Mouse (Mus musculus) forelimb bud, embryonic 11.5 days (tissue): ENCODE measurements at regions not wholly inside any gene's neighbourhood (a gene's known extent, or its start where the extent isn't known, plus 50 kb on each side); places are given as distances from the start of the nearest gene placed in this dataset.

Source experiments
- DNase-seq: peaks from one replicate; pipeline ENCODE4 v3.0.0-alpha.2; 2012; ENCODE audit warnings: low read depth, low spot score

- DNase-seq, result no peak
Measured at GRCm38 (mm10) chr9:61765366-61765765, 149.0 kb downstream of the Rplp1 start.

GRCm38 (mm10) chr9:61757806-61758205 lies 156.5 kb downstream of the Rplp1 start:
- DNase-seq, result no peak

DNA sequence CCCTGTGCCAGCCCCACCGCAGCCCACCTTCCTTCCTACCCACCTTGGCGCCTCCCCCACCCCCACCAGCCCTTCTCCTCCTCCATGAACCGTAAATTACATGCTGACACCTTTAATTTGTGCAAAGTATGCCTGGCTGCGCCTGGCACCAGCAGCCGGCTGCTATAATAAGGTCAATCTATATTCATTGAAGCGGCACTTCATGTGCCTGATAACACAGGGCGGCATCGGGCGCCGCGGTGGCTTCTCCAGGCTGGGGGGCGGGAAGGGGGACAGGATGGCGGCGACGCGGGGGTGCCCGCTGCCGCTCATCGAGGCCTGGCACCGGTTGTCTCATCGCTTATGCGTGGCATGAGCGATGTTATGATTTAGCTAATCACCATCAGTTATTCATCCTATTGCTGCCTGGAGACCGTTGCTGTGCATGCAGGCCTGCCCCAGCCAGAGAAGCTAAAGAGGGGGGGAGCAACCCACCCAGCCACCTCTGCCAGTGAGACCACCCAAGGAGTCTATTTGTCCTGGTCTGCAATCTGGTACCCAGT lies 157.5 kb downstream of the Rplp1 start:
- DNase-seq, result no peak

DNA sequence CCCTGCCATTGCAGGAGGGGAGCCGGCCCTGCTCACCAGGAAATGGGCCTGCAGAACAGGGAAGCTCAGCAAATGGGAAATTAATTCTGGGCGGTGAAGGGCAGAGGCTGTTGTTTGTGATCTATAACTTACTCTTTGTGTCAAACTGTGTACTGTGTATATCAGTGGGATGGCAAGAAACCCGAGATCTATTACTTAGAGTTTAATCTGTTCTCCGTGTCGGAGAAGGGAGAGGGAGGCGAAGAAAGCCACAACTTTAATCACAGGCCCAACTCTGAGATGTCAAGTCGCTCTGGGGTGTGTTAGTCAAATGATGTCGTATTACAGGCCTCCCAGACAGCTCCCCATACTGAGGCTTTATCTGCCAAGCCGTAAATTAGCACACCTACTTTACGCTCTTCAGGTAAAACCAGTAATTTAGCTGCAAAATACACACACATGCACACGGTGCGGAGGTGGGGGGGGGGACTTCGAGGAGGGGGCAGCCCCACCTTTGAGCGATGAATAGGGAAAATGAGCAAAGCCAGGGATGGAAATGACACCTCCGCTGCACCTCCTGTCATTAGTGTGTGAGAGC lies 158.0 kb downstream of the Rplp1 start:
- no peak for DNase-seq

DNA sequence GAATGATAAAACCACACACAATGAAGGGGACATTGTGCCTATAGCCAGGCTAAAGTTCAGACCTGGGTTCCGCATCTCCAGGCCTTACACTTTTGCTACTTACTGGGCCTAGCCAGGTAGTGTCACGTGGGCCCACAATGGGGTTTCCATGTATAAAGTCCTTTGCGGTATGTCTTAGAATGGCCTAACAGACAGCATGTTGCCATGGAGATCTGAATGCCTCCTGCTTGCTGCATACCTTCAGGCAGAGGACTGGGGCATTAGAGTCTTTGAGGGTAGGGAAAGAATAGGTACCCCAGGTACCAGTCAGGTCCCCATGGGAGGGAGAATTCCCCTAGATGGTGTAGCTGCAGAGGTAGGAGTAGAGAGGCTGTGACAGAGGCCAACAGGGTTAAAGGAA lies 159.0 kb downstream of the Rplp1 start:
- no peak for DNase-seq

DNA sequence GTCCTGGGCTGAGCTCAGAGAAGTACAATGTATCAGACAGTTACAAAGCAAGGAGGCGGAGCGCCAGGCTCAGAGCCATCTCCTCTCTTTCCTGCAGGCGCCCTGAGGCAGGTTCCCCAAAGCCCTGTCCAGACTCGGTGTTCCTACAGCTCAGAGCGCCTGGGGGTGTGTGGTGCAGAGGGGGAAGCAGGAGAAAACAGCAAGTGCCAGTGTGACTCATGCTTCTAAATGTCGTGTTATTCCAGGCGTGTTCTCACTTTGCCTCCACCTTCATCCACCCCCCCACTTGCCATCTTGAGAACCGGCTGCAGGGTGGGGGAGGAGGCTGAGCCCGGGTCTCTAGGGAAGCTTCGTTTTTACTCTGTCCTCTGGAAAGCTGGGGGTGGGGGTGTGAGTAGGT lies 160.5 kb downstream of the Rplp1 start:
- no peak for DNase-seq

DNA sequence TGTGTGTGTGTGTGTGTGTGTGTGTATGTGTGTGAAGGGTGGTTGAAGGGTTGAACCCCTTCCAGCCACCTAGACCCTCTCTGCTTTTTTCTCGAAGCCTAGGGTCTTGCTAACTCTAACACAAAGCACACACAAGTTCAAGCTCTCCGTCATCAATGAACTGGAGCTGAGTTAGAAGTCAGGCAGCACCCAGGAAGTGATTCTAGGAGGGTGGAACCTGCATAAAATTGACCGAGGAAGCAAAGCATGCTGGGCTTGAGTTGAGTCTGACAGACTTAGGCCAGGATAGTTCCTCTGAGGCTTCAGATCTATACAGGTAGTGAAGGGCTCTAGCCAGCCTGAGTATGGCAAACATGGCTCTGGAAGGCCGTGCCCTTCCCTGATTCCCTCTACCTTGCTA lies 165.1 kb downstream of the Rplp1 start:
- DNase-seq, result no peak

- DNase-seq, result no peak
Measured at GRCm38 (mm10) chr9:61748416-61748815, 165.9 kb downstream of the Rplp1 start.

DNA sequence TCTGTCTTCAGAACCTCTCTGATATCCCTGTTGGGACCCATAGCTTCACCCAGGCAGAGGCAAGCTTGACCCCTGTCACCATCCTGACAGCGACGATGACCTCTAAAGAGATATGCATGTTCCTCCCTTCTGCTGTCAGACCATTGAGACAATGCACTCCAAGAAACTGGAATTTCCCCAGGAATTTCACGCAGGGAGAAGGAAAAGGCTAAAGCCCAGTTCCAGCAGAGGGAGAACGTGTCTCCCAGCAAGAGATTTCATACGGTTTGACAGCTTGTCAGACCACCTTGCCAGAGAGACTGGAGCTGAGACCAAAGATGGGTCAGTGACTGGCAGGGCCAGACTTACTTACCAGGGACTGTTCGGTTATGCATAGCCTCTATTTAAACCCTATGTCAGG lies 167.9 kb downstream of the Rplp1 start:
- no peak for DNase-seq

DNA sequence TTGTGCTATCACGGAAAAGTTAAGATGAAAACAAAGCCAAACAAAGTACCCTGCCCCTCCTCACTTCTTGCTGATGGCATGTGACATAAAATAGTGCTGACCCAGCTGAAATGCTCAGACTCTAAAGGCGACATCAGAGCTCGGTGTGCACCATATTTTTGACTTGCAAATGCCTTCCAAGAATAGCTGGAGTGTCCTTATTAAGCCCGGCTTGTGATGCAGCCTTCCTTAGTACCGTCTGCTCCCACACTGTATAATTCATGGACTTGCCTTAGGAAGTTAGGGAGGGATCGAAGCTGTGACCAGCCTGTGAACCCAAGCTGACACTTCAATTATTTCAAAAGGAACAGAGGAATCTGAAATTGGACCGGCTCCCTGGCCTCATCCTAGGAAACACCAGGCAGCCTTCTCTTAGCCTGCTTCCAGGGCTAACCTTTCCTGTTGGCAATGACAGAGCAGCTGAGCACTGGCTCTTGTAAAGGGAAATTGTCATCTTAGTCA lies 169.0 kb downstream of the Rplp1 start:
- no peak for DNase-seq

- DNase-seq, result no peak
Measured at GRCm38 (mm10) chr9:61733540-61733939, 180.8 kb downstream of the Rplp1 start.

GRCm38 (mm10) chr9:61732747-61733146 lies 181.6 kb downstream of the Rplp1 start:
- no peak for DNase-seq

DNA sequence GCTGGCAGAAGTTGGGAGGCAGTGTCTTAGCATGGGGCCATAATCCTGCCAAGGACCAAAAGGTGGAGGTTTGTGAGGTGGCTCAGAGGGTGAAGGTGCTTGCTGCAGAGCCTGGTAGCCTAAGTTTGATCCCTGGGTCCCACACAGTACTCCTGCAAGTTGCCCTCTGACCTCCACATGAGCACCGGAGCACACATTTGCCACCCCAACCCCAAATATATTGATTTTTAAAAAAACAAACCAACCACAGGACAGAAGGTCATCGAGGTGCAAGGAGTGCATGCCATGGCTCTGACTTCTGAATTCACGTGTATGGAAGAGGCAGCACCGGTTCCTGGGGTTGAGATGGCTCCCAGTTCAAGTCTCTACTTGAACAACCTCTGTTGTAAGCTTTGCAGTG lies 186.2 kb downstream of the Rplp1 start:
- no peak for DNase-seq

- DNase-seq, result no peak
Measured at GRCm38 (mm10) chr9:61727651-61728050, 186.7 kb downstream of the Rplp1 start.

DNA sequence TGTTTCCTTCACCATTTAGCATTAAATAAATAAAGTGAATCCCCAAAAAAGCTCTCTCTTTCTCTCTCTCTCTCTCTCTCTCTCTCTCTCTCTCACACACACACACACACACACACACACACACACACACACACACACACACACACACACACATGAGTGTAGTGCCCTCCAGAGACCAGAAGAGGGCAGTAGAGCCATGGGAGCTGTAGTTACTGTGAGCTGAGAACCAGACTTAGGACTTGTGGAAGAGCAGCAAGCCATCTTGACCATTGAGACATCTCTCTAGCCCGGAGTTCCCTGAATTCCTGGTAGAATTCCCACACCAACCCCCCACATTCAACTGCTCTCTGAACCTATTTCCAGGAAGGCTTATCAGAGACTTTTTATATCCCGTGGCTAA lies 190.3 kb downstream of the Rplp1 start:
- DNase-seq, result no peak

DNA sequence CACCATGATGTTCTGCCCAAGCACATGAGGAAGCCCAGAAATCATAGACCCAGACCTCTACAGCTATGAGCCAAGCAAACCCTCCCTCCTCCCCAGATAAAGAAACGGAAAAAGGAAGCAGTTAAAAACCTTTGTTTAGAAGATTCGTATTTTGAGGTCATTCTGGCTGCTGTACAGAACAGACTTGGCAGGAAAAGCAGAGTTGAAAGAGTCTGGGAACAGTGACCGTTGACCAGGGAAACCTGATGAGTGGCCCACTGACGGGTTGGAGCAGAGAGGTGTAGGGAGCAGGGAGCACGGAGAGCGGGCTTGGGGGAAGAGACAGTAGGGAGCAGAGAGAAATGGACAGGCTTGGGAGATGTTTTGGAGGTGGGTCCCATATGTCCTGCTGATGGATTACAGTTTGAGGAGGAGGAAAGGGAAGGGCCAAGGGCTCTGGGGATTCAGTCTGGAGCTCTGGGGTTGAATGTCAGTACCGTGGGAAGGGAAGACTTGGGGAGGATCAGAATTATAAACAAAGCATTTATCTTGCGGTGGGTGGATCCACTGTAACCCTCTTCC lies 191.2 kb downstream of the Rplp1 start:
- no peak for DNase-seq

DNA sequence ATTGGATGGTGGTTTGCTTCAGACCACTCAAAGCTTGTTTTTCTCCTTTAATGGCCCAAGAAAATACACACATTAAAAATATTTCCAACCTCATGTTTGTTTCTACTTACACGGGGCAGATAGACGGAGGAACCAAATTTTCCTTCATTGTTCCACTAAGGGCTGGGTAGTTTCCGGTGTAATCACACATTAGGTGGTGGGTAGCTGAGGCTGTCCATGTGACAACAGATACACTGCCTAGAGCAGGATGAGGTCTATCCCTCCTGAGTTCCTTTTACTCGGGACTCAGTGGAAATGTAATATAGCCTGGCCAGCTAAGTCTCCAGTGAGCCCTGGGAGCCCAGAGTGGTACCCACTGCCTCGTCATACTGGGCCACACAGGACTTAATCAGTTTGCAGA lies 192.5 kb downstream of the Rplp1 start:
- DNase-seq, result no peak

- DNase-seq, result no peak
Measured at GRCm38 (mm10) chr9:61721071-61721470, 193.3 kb downstream of the Rplp1 start.

GRCm38 (mm10) chr9:61720206-61720605 lies 194.1 kb downstream of the Rplp1 start:
- DNase-seq, result no peak

GRCm38 (mm10) chr9:61716751-61717150 lies 197.6 kb downstream of the Rplp1 start:
- DNase-seq, result no peak

DNA sequence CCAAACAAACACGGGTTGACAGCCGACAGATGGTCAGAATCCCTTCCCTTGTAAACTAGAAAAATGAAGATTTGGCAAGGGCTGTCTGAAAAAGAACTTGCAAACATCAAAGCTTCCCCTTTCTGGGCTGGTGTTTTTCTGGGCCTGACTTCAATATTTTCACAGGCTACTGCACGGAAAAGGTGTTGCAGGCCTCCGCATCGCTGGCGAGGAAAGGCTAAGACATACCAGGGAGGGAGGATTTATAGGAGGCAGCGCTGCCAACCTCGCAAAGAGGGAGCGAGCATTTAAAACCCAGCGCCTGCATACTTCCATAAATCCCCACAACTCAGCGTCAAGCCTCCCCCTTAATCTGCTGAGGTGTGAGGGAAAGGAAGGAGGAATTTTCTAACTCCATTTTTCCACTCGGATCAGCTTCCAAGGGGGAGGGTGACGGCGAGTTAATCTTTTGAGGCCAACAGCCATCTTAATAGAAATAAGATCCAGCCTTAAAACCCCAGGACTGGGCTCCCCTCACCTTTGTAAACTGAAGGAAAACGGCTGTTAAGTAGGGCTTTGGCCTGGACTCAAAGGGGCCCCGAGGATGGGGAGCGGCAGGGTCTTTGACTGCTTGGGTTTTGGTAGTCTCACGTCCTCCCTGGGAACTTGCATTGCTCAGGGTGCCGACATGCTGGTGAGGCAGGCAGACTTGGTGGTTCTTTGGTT lies 199.9 kb downstream of the Rplp1 start:
- peak; percentile 70 for DNase-seq

DNA sequence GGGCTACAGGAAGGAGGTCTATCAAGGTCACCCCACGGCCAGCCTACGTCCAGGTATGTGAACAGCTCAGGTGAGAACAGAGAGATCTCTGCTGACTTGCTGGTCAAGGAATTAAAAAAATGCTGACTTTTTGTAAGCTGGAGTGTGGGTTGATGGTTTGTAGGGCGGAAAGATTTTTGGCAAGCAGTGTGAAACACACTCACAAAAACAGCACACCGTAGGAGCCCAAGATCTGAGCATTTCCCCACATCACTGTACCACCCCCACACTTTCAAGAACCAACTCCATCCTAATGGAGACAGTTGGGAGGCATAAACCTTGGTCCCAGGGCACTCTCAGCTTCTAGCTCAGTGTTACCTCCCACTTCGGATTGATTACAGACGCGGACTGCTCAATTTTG lies 200.5 kb downstream of the Rplp1 start:
- DNase-seq, result no peak

DNA sequence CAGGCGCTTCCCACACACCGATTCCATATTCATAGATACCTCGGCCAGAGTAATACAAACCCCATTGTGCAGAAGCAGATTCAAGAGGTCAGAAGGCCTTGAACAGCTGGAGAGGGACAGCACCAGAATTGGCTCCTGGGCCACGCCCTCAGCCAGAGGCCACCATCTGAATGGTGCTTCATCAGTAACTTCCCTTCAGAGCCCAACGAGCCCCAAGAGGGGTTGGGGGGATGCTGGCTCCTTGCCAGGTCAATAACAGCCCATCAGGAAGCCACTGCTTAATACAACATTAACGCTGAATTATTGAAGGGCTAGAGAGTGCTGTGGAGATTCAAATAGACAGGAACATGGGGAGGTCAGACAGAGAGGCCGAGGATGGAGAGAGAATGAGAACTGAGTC lies 203.0 kb downstream of the Rplp1 start:
- no peak for DNase-seq
